Mouse (Mus musculus) granulocyte monocyte progenitor cell, adult 5-6 weeks (primary cell): ENCODE measurements around the gene Olfr656. TPM values are rescaled to one million over a fixed set of nuclear protein-coding genes. Genes with fewer than 3 reads are reported as not detected.
A peak's percentile ranks its signal among the peaks of the same experiment; 100 is the strongest.

ENCODE experiments used
- ATAC-seq: replicated peaks from 2 replicates; pipeline ENCODE4 v1.8.0; 2016; ENCODE audit warnings: mild to moderate bottlenecking, moderate TSS enrichment, inconsistent platforms; ENCODE audit not compliant: poor library complexity, severe bottlenecking
- total RNA-seq, 2 experiments: library from RNA; stranded (forward) in 1 of 2; stranded (reverse) in 1 of 2; fragments of 200-712, 200-1000 nt in 1 of 2; fragments of >200 nt in 1 of 2; fragmentation: Nextera tagmentation in 1 of 2; gene quantifications; 2 replicates each; pipeline ENCODE4 v1.2.3; 2014 to 2017

Olfr656 gene
- total RNA-seq (2014; fragmentation: Nextera tagmentation) (not detected in 2 replicates), total RNA-seq (2017) (not detected in 2 replicates)

GRCm38 (mm10) chr7:104613655-104614054 is at the start of gene Olfr656:
TSS of gene Olfr656 (plus strand) at chr7:104613955.
- no peak for ATAC-seq

- ATAC-seq = no peak
These were observed 36.7 kb upstream of the Olfr656 start, which contains the start of gene Olfr653 for GRCm38 (mm10) chr7:104577014-104577413. TSS of gene Olfr653 (plus strand) at chr7:104577314.

- ATAC-seq = no peak
These were observed 32.9 kb upstream of the Olfr656 start for GRCm38 (mm10) chr7:104580846-104581245.

- ATAC-seq = no peak
These were observed 32.3 kb upstream of the Olfr656 start for GRCm38 (mm10) chr7:104581429-104581828.

- no peak for ATAC-seq
These were observed 27.0 kb upstream of the Olfr656 start, which contains the start of gene Olfr654 for GRCm38 (mm10) chr7:104586725-104587124. TSS of gene Olfr654 (plus strand) at chr7:104587025.

GRCm38 (mm10) chr7:104588274-104588673 is 25.5 kb upstream of the Olfr656 start:
- no peak for ATAC-seq

- no peak for ATAC-seq
These were observed 12.1 kb upstream of the Olfr656 start, which contains the start of gene Olfr655 for GRCm38 (mm10) chr7:104601679-104602078. TSS of gene Olfr655 (minus strand) at chr7:104601779.

- peak; percentile 91 for ATAC-seq
These were observed 10.6 kb upstream of the Olfr656 start for GRCm38 (mm10) chr7:104603173-104603572.

GRCm38 (mm10) chr7:104604727-104605126 is 9.0 kb upstream of the Olfr656 start:
- peak; percentile 89 for ATAC-seq

- ATAC-seq = no peak
These were observed 10.7 kb downstream of the Olfr656 start, which contains the start of gene Olfr657 for GRCm38 (mm10) chr7:104624494-104624893. TSS of gene Olfr657 (plus strand) at chr7:104624794.

GRCm38 (mm10) chr7:104646841-104647482 is 33.2 kb downstream of the Olfr656 start, which contains the start of gene Olfr658:
TSS of gene Olfr658 (minus strand) at chr7:104647305.
- ATAC-seq = peak; percentile 100

GRCm38 (mm10) chr7:104666453-104666852 is 52.7 kb downstream of the Olfr656 start, which contains the start of gene Olfr659:
TSS of gene Olfr659 (plus strand) at chr7:104666753.
- no peak for ATAC-seq

Other genes with a start within 250 kb of the Olfr656 start
- 0.15 TPM in 1 of 2 replicates, not detected in the other for gene Trim30b, start 244.1 kb upstream of the Olfr656 start, total RNA-seq (2014; fragmentation: Nextera tagmentation)
- 0.77 and 1.5 TPM in 2 replicates for gene Trim30b, start 244.1 kb upstream of the Olfr656 start, total RNA-seq (2017)
- 2.4 TPM in 1 of 2 replicates, not detected in the other for gene Trim30c, start 213.1 kb upstream of the Olfr656 start, total RNA-seq (2014; fragmentation: Nextera tagmentation)
- gene Trim30c, start 213.1 kb upstream of the Olfr656 start, total RNA-seq (2017) = 0.69 TPM in 1 of 2 replicates, not detected in the other
- 42.3 and 46.7 TPM in 2 replicates for gene Trim30a, start 148.8 kb upstream of the Olfr656 start, total RNA-seq (2014; fragmentation: Nextera tagmentation)
- 29.0 and 37.9 TPM in 2 replicates for gene Trim30a, start 148.8 kb upstream of the Olfr656 start, total RNA-seq (2017)
- gene Trim30d, start 106.1 kb upstream of the Olfr656 start, total RNA-seq (2014; fragmentation: Nextera tagmentation) = 7.4 and 10.6 TPM in 2 replicates
- gene Trim30d, start 106.1 kb upstream of the Olfr656 start, total RNA-seq (2017) = 6.2 and 13.4 TPM in 2 replicates
- not detected in 2 replicates for gene Olfr651, start 63.8 kb upstream of the Olfr656 start, total RNA-seq (2014; fragmentation: Nextera tagmentation)
- not detected in 2 replicates for gene Olfr651, start 63.8 kb upstream of the Olfr656 start, total RNA-seq (2017)
- gene Olfr652, start 53.1 kb upstream of the Olfr656 start, total RNA-seq (2014; fragmentation: Nextera tagmentation) = not detected in 2 replicates
- not detected in 2 replicates for gene Olfr652, start 53.1 kb upstream of the Olfr656 start, total RNA-seq (2017)
- gene Olfr653, start 36.6 kb upstream of the Olfr656 start, total RNA-seq (2014; fragmentation: Nextera tagmentation) = not detected in 2 replicates
- not detected in 2 replicates for gene Olfr653, start 36.6 kb upstream of the Olfr656 start, total RNA-seq (2017)
- gene Olfr654, start 26.9 kb upstream of the Olfr656 start, total RNA-seq (2014; fragmentation: Nextera tagmentation) = not detected in 2 replicates
- not detected in 2 replicates for gene Olfr654, start 26.9 kb upstream of the Olfr656 start, total RNA-seq (2017)
- not detected in 2 replicates for gene Olfr655, start 12.2 kb upstream of the Olfr656 start, total RNA-seq (2014; fragmentation: Nextera tagmentation)
- gene Olfr655, start 12.2 kb upstream of the Olfr656 start, total RNA-seq (2017) = 0.17 TPM in 1 of 2 replicates, not detected in the other
- not detected in 2 replicates for gene Olfr657, start 10.8 kb downstream of the Olfr656 start, total RNA-seq (2014; fragmentation: Nextera tagmentation)
- gene Olfr657, start 10.8 kb downstream of the Olfr656 start, total RNA-seq (2017) = not detected in 2 replicates
- 0.13 TPM in 1 of 2 replicates, not detected in the other for gene Olfr658, start 33.4 kb downstream of the Olfr656 start, total RNA-seq (2014; fragmentation: Nextera tagmentation)
- 0.17 and 0.36 TPM in 2 replicates for gene Olfr658, start 33.4 kb downstream of the Olfr656 start, total RNA-seq (2017)
- not detected in 2 replicates for gene Olfr659, start 52.8 kb downstream of the Olfr656 start, total RNA-seq (2014; fragmentation: Nextera tagmentation)
- not detected in 2 replicates for gene Olfr659, start 52.8 kb downstream of the Olfr656 start, total RNA-seq (2017)
- gene Olfr661, start 72.5 kb downstream of the Olfr656 start, total RNA-seq (2014; fragmentation: Nextera tagmentation) = not detected in 2 replicates
- gene Olfr661, start 72.5 kb downstream of the Olfr656 start, total RNA-seq (2017) = not detected in 2 replicates
- gene Usp17le, start 163.5 kb downstream of the Olfr656 start, total RNA-seq (2014; fragmentation: Nextera tagmentation) = not detected in 2 replicates
- gene Usp17le, start 163.5 kb downstream of the Olfr656 start, total RNA-seq (2017) = not detected in 2 replicates
- gene Usp17lb, start 228.6 kb downstream of the Olfr656 start, total RNA-seq (2014; fragmentation: Nextera tagmentation) = not detected in 2 replicates
- gene Usp17lb, start 228.6 kb downstream of the Olfr656 start, total RNA-seq (2017) = not detected in 2 replicates
- gene Usp17la, start 243.1 kb downstream of the Olfr656 start, total RNA-seq (2014; fragmentation: Nextera tagmentation) = not detected in 2 replicates
- not detected in 2 replicates for gene Usp17la, start 243.1 kb downstream of the Olfr656 start, total RNA-seq (2017)